Mouse (Mus musculus) forebrain, postnatal 0 days (tissue): ENCODE measurements at regions not wholly inside any gene's neighbourhood (a gene's known extent, or its start where the extent isn't known, plus 50 kb on each side); places are given as distances from the start of the nearest gene placed in this dataset.
A peak's percentile ranks its signal among the peaks of the same experiment; 100 is the strongest.

Source experiments
- ATAC-seq: fragments of 200-750 bp; cut with Nextera tagmentation; 2 replicates; pipeline ENCODE4 v1.8.0; 2017; ENCODE audit warnings: mild to moderate bottlenecking, moderate library complexity
- DNase-seq: peaks from one replicate; pipeline ENCODE4 v3.0.0-alpha.2; 2015
- H3K27ac ChIP-seq: fragments of 300-500 bp; sonication (generic); 2 replicates; pipeline ENCODE4 v1.5.1; 2014; ENCODE audit warnings: low read depth, mild to moderate bottlenecking, antibody characterized with exemption, low read length, moderate library complexity, mixed read lengths
- H3K27me3 ChIP-seq: fragments of 300-500 bp; sonication (generic); 2 replicates; pipeline ENCODE4 v1.6.1; 2014; ENCODE audit warnings: mild to moderate bottlenecking, low read length, mixed read lengths; ENCODE audit not compliant: insufficient read depth
- H3K36me3 ChIP-seq: fragments of 300-500 bp; sonication (generic); 2 replicates; pipeline ENCODE4 v1.6.1; 2014; ENCODE audit warnings: mild to moderate bottlenecking, moderate library complexity; ENCODE audit not compliant: insufficient read depth
- H3K4me1 ChIP-seq: fragments of 300-500 bp; sonication (generic); 2 replicates; pipeline ENCODE4 v1.6.1; 2014; ENCODE audit warnings: antibody characterized with exemption; ENCODE audit not compliant: insufficient read depth
- H3K4me2 ChIP-seq: fragments of 300-500 bp; sonication (generic); 2 replicates; pipeline ENCODE4 v1.6.1; 2014; ENCODE audit warnings: low read depth, mild to moderate bottlenecking, moderate library complexity
- H3K4me3 ChIP-seq: fragments of 300-500 bp; sonication (generic); 2 replicates; pipeline ENCODE4 v1.5.1; 2014; ENCODE audit warnings: low read depth, low read length, mixed read lengths
- H3K9ac ChIP-seq: fragments of 300-500 bp; sonication (generic); 2 replicates; pipeline ENCODE4 v1.6.1; 2014; ENCODE audit warnings: mild to moderate bottlenecking
- H3K9me3 ChIP-seq: fragments of 300-500 bp; sonication (generic); 2 replicates; pipeline ENCODE4 v1.6.1; 2016; ENCODE audit warnings: low read length
- CTCF ChIP-seq: sonication (generic); IDR thresholded peaks from 2 replicates; pipeline ENCODE4 v1.5.1; 2016; ENCODE audit warnings: antibody characterized with exemption, control low read depth, low read depth
- WGBS: fragments of 180-500 bp; shearing (Covaris S2); extraction: QIAGEN DNeasy Blood & Tissue Kit; methylation state at CpG from one replicate; pipeline ENCODE4 v1.1.7; 2014; 5-methylcytosine and 5-hydroxymethylcytosine counted together

- DNase-seq, result no peak
- no peak for TF ChIP-seq CTCF
- Histone ChIP-seq H3K9ac (no peak overlapping the region), H3K27ac (no peak overlapping the region), H3K4me3 (no peak overlapping the region), H3K4me1 (no peaks in the 10 kb centered on the region), H3K4me2 (no peak overlapping the region), H3K36me3 (no peaks in the 10 kb centered on the region), H3K27me3 (no peaks in the 10 kb centered on the region), H3K9me3 (no peaks in the 10 kb centered on the region)
- ATAC-seq, result no peak
- 77% methylated on average over 6 of the region's 6 CpGs for WGBS
These were observed 404.5 kb upstream of the Tenm4 start for GRCm38 (mm10) chr7:95766356-95767150.

GRCm38 (mm10) chr7:95784523-95784922 is 386.5 kb upstream of the Tenm4 start:
- Histone ChIP-seq H3K9ac (no peak overlapping the region), H3K27ac (no peak overlapping the region), H3K27me3 (no peaks in the 10 kb centered on the region), H3K4me3 (no peak overlapping the region), H3K4me2 (no peak overlapping the region), H3K4me1 (no peaks in the 10 kb centered on the region), H3K36me3 (no peaks in the 10 kb centered on the region), H3K9me3 (no peaks in the 10 kb centered on the region)
- no peak for TF ChIP-seq CTCF
- ATAC-seq (no peak), DNase-seq (no peak)

- DNase-seq, result no peak
- ATAC-seq, result no peak
- Histone ChIP-seq H3K27ac (no peak overlapping the region), H3K27me3 (no peaks in the 10 kb centered on the region), H3K4me3 (no peak overlapping the region), H3K4me2 (no peak overlapping the region), H3K9me3 (no peaks in the 10 kb centered on the region), H3K36me3 (no peaks in the 10 kb centered on the region), H3K9ac (no peak overlapping the region), H3K4me1 (no peaks in the 10 kb centered on the region)
- no peak for TF ChIP-seq CTCF
- WGBS, result 69% methylated on average over 1 of the region's 1 CpGs
These were observed 383.5 kb upstream of the Tenm4 start for GRCm38 (mm10) chr7:95787543-95787942.

- H3K9me3 ChIP-seq, result no peaks in the 10 kb centered on the region
- no peaks in the 10 kb centered on the region for H3K27me3 ChIP-seq
- H3K36me3 ChIP-seq, result no peaks in the 10 kb centered on the region
- no peak overlapping the region for H3K4me2 ChIP-seq
- no peak for DNase-seq
- no peak for ATAC-seq
- no peak overlapping the region for H3K9ac ChIP-seq
- no peaks in the 10 kb centered on the region for H3K4me1 ChIP-seq
- H3K4me3 ChIP-seq, result no peak overlapping the region
- WGBS, result 30% methylated on average over 3 of the region's 3 CpGs
- H3K27ac ChIP-seq, result no peak overlapping the region
- no peak for TF ChIP-seq CTCF
These were observed 383.1 kb upstream of the Tenm4 start for GRCm38 (mm10) chr7:95787951-95788350.

- no peaks in the 10 kb centered on the region for H3K36me3 ChIP-seq
- ATAC-seq (no peak), DNase-seq (no peak)
- 84% methylated on average over 5 of the region's 5 CpGs for WGBS
- no peak overlapping the region for H3K4me2 ChIP-seq
- H3K4me3 ChIP-seq, result no peak overlapping the region
- no peaks in the 10 kb centered on the region for H3K27me3 ChIP-seq
- no peaks in the 10 kb centered on the region for H3K4me1 ChIP-seq
- no peak overlapping the region for H3K27ac ChIP-seq
- no peak overlapping the region for H3K9ac ChIP-seq
- no peaks in the 10 kb centered on the region for H3K9me3 ChIP-seq
- no peak for TF ChIP-seq CTCF
These were observed 381.6 kb upstream of the Tenm4 start for GRCm38 (mm10) chr7:95789424-95789823.

- Histone ChIP-seq H3K4me1 (no peaks in the 10 kb centered on the region), H3K27me3 (no peaks in the 10 kb centered on the region), H3K4me3 (no peak overlapping the region), H3K4me2 (no peak overlapping the region), H3K9me3 (no peaks in the 10 kb centered on the region), H3K27ac (no peak overlapping the region), H3K36me3 (no peaks in the 10 kb centered on the region), H3K9ac (no peak overlapping the region)
- peak; percentile 9 for DNase-seq
- WGBS, result 39% methylated on average over 3 of the region's 3 CpGs
- no peak for TF ChIP-seq CTCF
- ATAC-seq, result no peak
These were observed 372.0 kb upstream of the Tenm4 start for GRCm38 (mm10) chr7:95799022-95799421.

- WGBS, result 28% methylated on average over 3 of the region's 3 CpGs
- Histone ChIP-seq H3K9ac (no peak overlapping the region), H3K27ac (no peak overlapping the region), H3K36me3 (no peaks in the 10 kb centered on the region), H3K4me3 (no peak overlapping the region), H3K4me1 (no peaks in the 10 kb centered on the region), H3K27me3 (no peaks in the 10 kb centered on the region), H3K4me2 (no peak overlapping the region), H3K9me3 (no peaks in the 10 kb centered on the region)
- no peak for TF ChIP-seq CTCF
- DNase-seq (no peak), ATAC-seq (no peak)
These were observed 361.4 kb upstream of the Tenm4 start for GRCm38 (mm10) chr7:95809626-95810025.
